Mouse (Mus musculus) CD4-positive, CD25-positive, alpha-beta regulatory T cell, adult 2 months (primary cell): ENCODE measurements at regions not wholly inside any gene's neighbourhood (a gene's known extent, or its start where the extent isn't known, plus 50 kb on each side); places are given as distances from the start of the nearest gene placed in this dataset.

Experiments used
- DNase-seq: peaks from one replicate; pipeline ENCODE4 v3.0.0-alpha.2; 2012; ENCODE audit warnings: low read depth, low spot score

GRCm38 (mm10) chr15:93972979-93973378, 377.3 kb upstream of the Prickle1 start:
- no peak for DNase-seq

- DNase-seq = peak; percentile 18
Measured at GRCm38 (mm10) chr15:93961950-93962349, 366.3 kb upstream of the Prickle1 start.

- DNase-seq = no peak
Measured at GRCm38 (mm10) chr15:93959931-93960330, 364.2 kb upstream of the Prickle1 start.

- no peak for DNase-seq
Measured at GRCm38 (mm10) chr15:93958086-93958485, 362.4 kb upstream of the Prickle1 start.

- DNase-seq = no peak
Measured at GRCm38 (mm10) chr15:93956801-93957200, 361.1 kb upstream of the Prickle1 start.

- DNase-seq = no peak
Measured at GRCm38 (mm10) chr15:93953548-93953947, 357.9 kb upstream of the Prickle1 start.

GRCm38 (mm10) chr15:93950441-93950840, 354.8 kb upstream of the Prickle1 start:
- DNase-seq = peak; percentile 61

GRCm38 (mm10) chr15:93948902-93949301, 353.2 kb upstream of the Prickle1 start:
- DNase-seq = peak; percentile 27

GRCm38 (mm10) chr15:93943545-93943944, 347.9 kb upstream of the Prickle1 start:
- no peak for DNase-seq

GRCm38 (mm10) chr15:93932971-93933496, 337.3 kb upstream of the Prickle1 start:
- DNase-seq = no peak

GRCm38 (mm10) chr15:93926842-93927241, 331.2 kb upstream of the Prickle1 start:
- DNase-seq = no peak

GRCm38 (mm10) chr15:93926262-93926661, 330.6 kb upstream of the Prickle1 start:
- DNase-seq = no peak

GRCm38 (mm10) chr15:93921457-93922234, 326.0 kb upstream of the Prickle1 start:
- no peak for DNase-seq

- no peak for DNase-seq
Measured at GRCm38 (mm10) chr15:93920996-93921395, 325.3 kb upstream of the Prickle1 start.

GRCm38 (mm10) chr15:93919577-93919976, 323.9 kb upstream of the Prickle1 start:
- no peak for DNase-seq

GRCm38 (mm10) chr15:93916856-93917255, 321.2 kb upstream of the Prickle1 start:
- no peak for DNase-seq

GRCm38 (mm10) chr15:93913462-93913861, 317.8 kb upstream of the Prickle1 start:
- DNase-seq = peak; percentile 39

GRCm38 (mm10) chr15:93913041-93913440, 317.4 kb upstream of the Prickle1 start:
- no peak for DNase-seq

GRCm38 (mm10) chr15:93910981-93911431, 315.3 kb upstream of the Prickle1 start:
- no peak for DNase-seq

- DNase-seq = no peak
Measured at GRCm38 (mm10) chr15:93910158-93910557, 314.5 kb upstream of the Prickle1 start.

GRCm38 (mm10) chr15:93903671-93904603, 308.2 kb upstream of the Prickle1 start:
- DNase-seq = no peak

GRCm38 (mm10) chr15:93882826-93883225, 287.1 kb upstream of the Prickle1 start:
- no peak for DNase-seq
